Mouse (Mus musculus) CH12.LX (cell line): ENCODE measurements around the gene Fxyd3.

Experiments
- BHLHE40 ChIP-seq: IDR thresholded peaks from 2 replicates; pipeline ENCODE4 v1.6.1; 2011; ENCODE audit warnings: mild to moderate bottlenecking, low read depth, low read length, improper control_type of control experiment
- CTCF ChIP-seq, 2 experiments: IDR thresholded peaks in 1 of 2; conservative IDR thresholded peaks in 1 of 2; 2 replicates each; pipeline ENCODE4 v1.5.1; 2011 to 2012; ENCODE audit warnings: low read depth in 2 of 2, low read length in 2 of 2, improper control_type of control experiment in 1 of 2, inconsistent platforms in 1 of 2, mild to moderate bottlenecking in 1 of 2, moderate library complexity in 1 of 2
- ELF1 ChIP-seq: IDR thresholded peaks from 2 replicates; pipeline ENCODE4 v1.6.1; 2014; ENCODE audit warnings: low read depth, mild to moderate bottlenecking, inconsistent platforms, low read length, improper control_type of control experiment
- EP300 ChIP-seq: IDR thresholded peaks from 2 replicates; pipeline ENCODE4 v1.6.1; 2011; ENCODE audit warnings: low read length, improper control_type of control experiment
- GABPA ChIP-seq: IDR thresholded peaks from 2 replicates; pipeline ENCODE4 v1.6.1; 2012; ENCODE audit warnings: low read depth, low read length, improper control_type of control experiment, inconsistent platforms; ENCODE audit not compliant: insufficient replicate concordance
- JUND ChIP-seq: conservative IDR thresholded peaks from 2 replicates; pipeline ENCODE4 v1.6.1; 2011; ENCODE audit warnings: low read depth, low read length, improper control_type of control experiment
- MXI1 ChIP-seq: IDR thresholded peaks from 2 replicates; pipeline ENCODE4 v1.6.1; 2011; ENCODE audit warnings: mild to moderate bottlenecking, low read depth, low read length, improper control_type of control experiment
- MYC ChIP-seq: IDR thresholded peaks from 2 replicates; pipeline ENCODE4 v1.6.1; 2011; ENCODE audit warnings: low read depth, mild to moderate bottlenecking, improper control_type of control experiment, low read length
- POLR2A ChIP-seq: IDR thresholded peaks from 2 replicates; pipeline ENCODE4 v1.6.1; 2011; ENCODE audit warnings: low read depth, mild to moderate bottlenecking, improper control_type of control experiment, low read length
- ZKSCAN1 ChIP-seq: IDR thresholded peaks from 2 replicates; pipeline ENCODE4 v1.6.1; 2012; ENCODE audit warnings: low read depth, inconsistent platforms, low read length, improper control_type of control experiment, borderline replicate concordance

- peak in 1 of 2 experiments; percentile 42; a peak in 2 of 4 replicates for TF ChIP-seq CTCF (conservative IDR thresholded peaks at IDR 0.05 in 1 of 2, IDR thresholded peaks at IDR 0.05 in 1 of 2; ENCODE audit: low read depth in 2 of 2, low read length in 2 of 2)
- TF ChIP-seq GABPA, result no peak
- TF ChIP-seq ZKSCAN1, result no peak
- TF ChIP-seq POLR2A, result no peak
- TF ChIP-seq BHLHE40, result no peak
- TF ChIP-seq ELF1, result no peak
- no peak for TF ChIP-seq JUND
- TF ChIP-seq EP300, result no peak
- TF ChIP-seq MYC, result no peak
- TF ChIP-seq MXI1, result no peak
Observed at GRCm38 (mm10) chr7:31052636-31053434, 23.7 kb downstream of the Fxyd3 start.
